Mouse (Mus musculus) splenic B cell, adult 2 months (primary cell): Measurements from ENCODE around the gene Rnf224.
"Not testable (repeated sequence)": the region's sequence is repeated elsewhere in the genome, so short reads cannot be mapped to it uniquely, and the experiment has no call there.

Experiments used
- DNase-seq: peaks from one replicate; pipeline ENCODE4 v3.0.0-alpha.2; 2011; ENCODE audit warnings: low read depth, low spot score
- H3K27me3 ChIP-seq: 2 replicates; pipeline ENCODE4 v1.6.1; 2012; ENCODE audit warnings: mild to moderate bottlenecking, low read length, moderate library complexity, mixed read lengths; ENCODE audit not compliant: control insufficient read depth, poor library complexity, insufficient read depth, severe bottlenecking
- H3K36me3 ChIP-seq: 2 replicates; pipeline ENCODE4 v1.6.1; 2012; ENCODE audit warnings: mild to moderate bottlenecking, low read length, moderate library complexity, mixed read lengths; ENCODE audit not compliant: control insufficient read depth, poor library complexity, insufficient read depth, severe bottlenecking

The Rnf224 gene

DNA sequence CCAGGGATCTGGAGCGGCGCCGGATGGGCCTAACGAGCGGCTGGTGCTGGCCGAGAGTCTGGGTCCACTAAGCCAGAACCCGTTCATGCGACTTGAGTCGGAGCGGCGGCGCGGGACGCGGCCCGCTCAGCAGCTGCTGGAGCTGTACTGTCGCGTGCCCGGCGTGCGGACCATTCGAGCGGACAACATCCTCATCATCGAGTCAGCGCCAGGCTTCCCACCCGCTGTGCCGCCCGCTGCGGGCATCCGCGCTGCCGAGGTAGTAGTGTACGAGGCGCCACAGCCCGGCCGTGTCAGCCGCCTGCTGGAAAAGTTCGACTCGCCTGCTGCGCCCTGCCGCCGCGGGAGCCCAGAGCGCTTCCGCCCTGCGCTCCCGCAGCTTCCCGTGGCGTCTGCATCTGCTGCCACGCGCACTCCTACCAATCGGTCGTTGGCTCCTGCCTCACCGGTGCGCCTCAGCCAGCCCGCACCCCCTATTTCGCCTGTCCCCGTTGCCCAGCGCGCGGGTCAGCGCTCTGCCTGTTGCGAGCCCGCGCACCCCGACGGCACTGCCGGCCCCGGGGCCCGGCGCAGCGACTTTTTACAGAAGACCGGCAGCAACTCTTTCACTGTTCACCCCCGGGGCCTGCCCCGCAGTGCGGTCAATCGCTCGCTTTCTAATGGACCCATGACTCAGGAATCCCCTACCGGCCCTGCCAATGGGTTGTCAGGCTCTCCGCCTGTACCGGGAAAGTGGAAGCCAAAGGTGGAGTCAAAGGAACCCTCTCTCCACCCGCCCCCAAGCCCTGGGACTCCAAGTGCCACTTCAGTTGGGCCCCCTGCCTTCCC lies 26.4 kb upstream of the Rnf224 start:
- Histone ChIP-seq H3K27me3 (no peaks in the 10 kb centered on the region), H3K36me3 (no peaks in the 10 kb centered on the region)
- peak; percentile 59 for DNase-seq

DNA sequence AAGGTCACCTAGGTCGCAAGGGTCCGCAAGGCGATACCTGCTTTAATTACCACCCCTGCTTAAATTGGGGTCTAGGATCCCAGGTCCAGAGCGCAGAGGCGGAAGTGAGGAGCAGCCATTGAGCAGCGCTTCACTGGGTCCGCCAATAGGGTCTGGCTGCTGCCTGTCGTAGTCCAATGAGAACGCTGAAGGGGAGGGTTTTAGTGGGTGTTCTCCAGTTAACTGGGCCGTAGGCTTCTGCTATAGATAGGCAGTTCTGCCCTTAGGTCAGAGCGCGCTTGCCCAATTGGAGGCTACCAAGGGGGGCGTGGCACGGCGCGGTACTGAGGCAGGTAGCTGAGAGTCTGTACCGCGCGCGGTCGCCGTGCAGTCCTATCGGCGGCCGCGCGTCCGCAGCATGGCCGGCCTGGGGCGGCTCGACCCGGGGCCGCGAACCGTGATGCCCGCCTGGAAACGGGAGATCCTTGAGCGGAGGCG lies 25.7 kb upstream of the Rnf224 start, which contains the start of gene Tprn:
Tprn (plus strand) TSS at position 328 of the 477 bp plus-strand sequence.
- no peaks in the 10 kb centered on the region for H3K36me3 ChIP-seq
- no peaks in the 10 kb centered on the region for H3K27me3 ChIP-seq
- peak; percentile 97 for DNase-seq

DNA sequence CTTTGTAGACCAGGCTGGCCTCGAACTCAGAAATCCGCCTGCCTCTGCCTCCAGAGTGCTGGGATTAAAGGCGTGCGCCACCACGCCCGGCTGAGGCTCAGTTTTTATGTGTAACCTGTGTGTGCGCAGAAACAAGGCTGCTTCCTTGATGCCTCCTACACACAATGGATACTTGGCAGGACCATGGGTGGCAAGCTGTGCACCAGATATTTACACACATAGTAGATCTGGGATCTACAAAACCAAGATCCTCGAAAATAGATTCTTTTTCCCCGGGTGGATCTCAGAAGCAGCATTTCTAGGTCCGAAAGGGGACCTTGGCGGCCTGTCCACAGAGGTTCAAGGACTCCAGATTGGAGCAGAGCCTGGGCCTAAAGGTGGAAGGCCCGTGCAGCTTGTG lies 25.3 kb upstream of the Rnf224 start:
- DNase-seq = no peak
- Histone ChIP-seq H3K27me3 (no peaks in the 10 kb centered on the region), H3K36me3 (no peaks in the 10 kb centered on the region)

DNA sequence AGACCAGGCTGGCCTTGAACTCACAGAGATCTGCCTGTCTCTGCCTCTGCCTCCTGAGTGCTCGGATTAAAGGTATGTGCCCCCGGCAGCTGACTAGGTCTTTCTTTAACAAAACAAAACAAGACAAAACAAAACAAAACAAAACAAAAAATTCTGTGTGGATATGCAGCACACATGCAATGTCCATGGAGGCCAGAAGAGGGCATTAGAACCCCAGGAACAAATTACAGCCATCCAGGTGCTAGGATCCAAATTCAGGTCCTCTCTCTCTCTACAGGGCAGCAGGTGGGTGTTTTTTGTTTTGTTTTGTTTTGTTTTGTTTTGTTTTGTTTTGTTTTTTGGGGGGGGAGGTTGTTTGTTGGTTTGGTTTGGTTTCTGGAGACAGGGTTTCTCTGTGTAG lies 22.3 kb upstream of the Rnf224 start:
- no peaks in the 10 kb centered on the region for H3K27me3 ChIP-seq
- peak; percentile 63 for DNase-seq
- H3K36me3 ChIP-seq = no peaks in the 10 kb centered on the region

- not testable (repeated sequence) for H3K27me3 ChIP-seq, H3K36me3 ChIP-seq, DNase-seq
Measured at GRCm38 (mm10) chr2:25257250-25257649, 20.7 kb upstream of the Rnf224 start.

DNA sequence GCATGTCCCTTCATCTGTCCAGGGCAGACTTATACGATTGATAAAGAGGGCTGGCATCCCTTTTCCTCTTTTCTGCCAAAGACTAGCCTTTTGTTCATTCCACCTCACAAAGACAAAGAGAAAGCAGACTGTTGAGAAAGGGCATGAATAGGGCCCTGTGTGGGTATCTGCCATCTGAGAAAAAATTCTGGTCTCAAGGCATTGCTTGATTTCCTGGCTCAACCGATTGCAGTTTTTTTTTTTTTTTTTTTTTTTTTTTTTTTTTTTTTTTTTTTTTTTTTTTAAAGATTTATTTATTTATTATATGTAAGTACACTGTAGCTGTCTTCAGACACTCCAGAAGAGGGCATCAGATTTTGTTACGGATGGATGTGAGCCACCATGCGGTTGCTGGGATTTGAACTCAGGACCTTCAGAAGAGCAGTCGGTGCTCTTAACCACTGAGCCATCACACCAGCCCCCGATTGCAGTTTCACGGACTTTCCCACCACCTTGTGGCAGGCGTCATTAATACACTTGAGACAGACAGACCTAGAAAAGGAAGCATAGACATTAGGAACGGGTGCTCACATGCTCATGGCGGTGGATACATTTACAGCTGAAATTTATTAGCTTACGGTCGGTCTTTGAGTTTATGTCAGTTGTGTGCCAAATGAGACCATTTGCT lies 20.0 kb upstream of the Rnf224 start:
- H3K36me3 ChIP-seq, H3K27me3 ChIP-seq: not testable (repeated sequence)
- peak; percentile 82 for DNase-seq

GRCm38 (mm10) chr2:25255284-25255779 lies 18.7 kb upstream of the Rnf224 start, which contains the start of gene Tmem203:
Tmem203 (plus strand) TSS chr2:25255439.
- peak; percentile 93 for DNase-seq
- no peaks in the 10 kb centered on the region for H3K27me3 ChIP-seq
- no peaks in the 10 kb centered on the region; the same call in 1 of the 2 replicates for H3K36me3 ChIP-seq

DNA sequence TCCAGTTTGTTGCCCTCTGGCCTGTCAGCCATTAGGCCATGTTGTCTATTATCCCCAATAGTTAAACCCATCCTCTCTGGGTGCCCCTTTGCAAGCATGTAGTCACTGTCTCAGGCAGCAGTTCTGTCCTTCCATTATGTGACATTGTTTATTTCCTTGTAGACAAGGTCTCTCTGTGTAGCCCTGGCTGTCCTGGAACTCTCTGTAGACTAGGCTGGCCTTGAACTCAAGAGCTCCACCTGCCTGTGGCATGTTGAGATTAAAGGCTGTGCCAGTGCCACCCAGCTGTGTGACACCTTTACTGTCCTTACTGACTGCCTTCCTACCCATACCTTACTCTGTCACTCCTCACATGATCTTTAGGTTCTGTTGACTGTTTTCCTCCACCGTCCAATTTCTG lies 15.7 kb upstream of the Rnf224 start:
- Histone ChIP-seq H3K27me3 (no peaks in the 10 kb centered on the region), H3K36me3 (peaks cover 4% of the 10 kb centered on the region)
- DNase-seq = peak; percentile 58

- Histone ChIP-seq H3K27me3 (peaks cover 3% of the 10 kb centered on the region; the same call in 1 of the 2 replicates), H3K36me3 (peaks cover 7% of the 10 kb centered on the region)
- DNase-seq = no peak
Measured at GRCm38 (mm10) chr2:25246183-25247072, 9.8 kb upstream of the Rnf224 start, which contains the start of gene AL732309.1. AL732309.1 (minus strand) TSS chr2:25246863.

DNA sequence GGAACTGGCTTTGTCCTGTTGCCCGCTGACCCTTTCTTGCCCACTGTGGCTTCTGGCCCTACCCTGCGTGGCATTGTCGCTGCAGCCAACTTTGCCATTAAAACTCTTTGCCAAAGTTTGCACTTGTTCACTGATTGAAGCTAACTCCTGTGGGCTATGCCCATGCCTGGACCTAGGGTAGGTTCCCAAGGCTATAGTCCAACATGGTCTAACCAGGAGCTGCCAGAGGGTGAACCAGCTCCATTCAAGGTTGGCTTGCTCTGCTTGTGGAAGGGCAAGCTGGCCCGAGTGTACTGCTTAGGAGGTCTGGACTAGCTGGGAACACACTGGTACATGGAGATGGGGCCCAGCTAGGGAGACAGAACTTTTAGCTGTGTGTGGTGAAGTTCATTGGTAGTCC lies 7.6 kb upstream of the Rnf224 start:
- DNase-seq = no peak
- peaks cover 3% of the 10 kb centered on the region; the same call in 1 of the 2 replicates for H3K27me3 ChIP-seq
- H3K36me3 ChIP-seq = peaks cover 4% of the 10 kb centered on the region

- H3K27me3 ChIP-seq = peaks cover 3% of the 10 kb centered on the region; the same call in 1 of the 2 replicates
- DNase-seq = no peak
- H3K36me3 ChIP-seq = peaks cover 4% of the 10 kb centered on the region
Measured at GRCm38 (mm10) chr2:25243342-25243741, 6.8 kb upstream of the Rnf224 start.

- peaks cover 2% of the 10 kb centered on the region for H3K36me3 ChIP-seq
- no peak for DNase-seq
- H3K27me3 ChIP-seq = peaks cover 3% of the 10 kb centered on the region; the same call in 1 of the 2 replicates
Measured at GRCm38 (mm10) chr2:25242101-25242506, 5.5 kb upstream of the Rnf224 start, which contains the start of the genes Rnf208 and Cysrt1. Rnf208 (plus strand) TSS chr2:25242255. Cysrt1 (minus strand) TSS chr2:25242452.

GRCm38 (mm10) chr2:25241438-25241775 lies 4.8 kb upstream of the Rnf224 start:
- peaks cover 2% of the 10 kb centered on the region for H3K36me3 ChIP-seq
- DNase-seq = no peak
- peaks cover 3% of the 10 kb centered on the region; the same call in 1 of the 2 replicates for H3K27me3 ChIP-seq
